Mouse (Mus musculus) large intestine, adult 2 months (tissue): ENCODE measurements around the gene Pde8a. TPM values are rescaled to one million over a fixed set of nuclear protein-coding genes. Genes with fewer than 3 reads are reported as not detected.

Experiments used
- DNase-seq: peaks from one replicate; pipeline ENCODE4 v3.0.0-alpha.2; 2012; ENCODE audit warnings: low read depth, low spot score
- whole genome bisulfite sequencing: fragments of 180-500 bp; shearing (Covaris S2); methylation state at CpG from one replicate; pipeline ENCODE4 v1.1.7; 2018; 5-methylcytosine and 5-hydroxymethylcytosine counted together
- polyA plus RNA-seq: library from polyadenylated mRNA; depleted of rRNA; stranded (reverse); fragments of >200 nt; gene quantifications from 2 replicates; pipeline ENCODE4 v1.2.3, GENCODE M21; 2012; rRNA removed

Gene Pde8a
- polyA plus RNA-seq, 1 experiment, result 3.3 TPM

DNA sequence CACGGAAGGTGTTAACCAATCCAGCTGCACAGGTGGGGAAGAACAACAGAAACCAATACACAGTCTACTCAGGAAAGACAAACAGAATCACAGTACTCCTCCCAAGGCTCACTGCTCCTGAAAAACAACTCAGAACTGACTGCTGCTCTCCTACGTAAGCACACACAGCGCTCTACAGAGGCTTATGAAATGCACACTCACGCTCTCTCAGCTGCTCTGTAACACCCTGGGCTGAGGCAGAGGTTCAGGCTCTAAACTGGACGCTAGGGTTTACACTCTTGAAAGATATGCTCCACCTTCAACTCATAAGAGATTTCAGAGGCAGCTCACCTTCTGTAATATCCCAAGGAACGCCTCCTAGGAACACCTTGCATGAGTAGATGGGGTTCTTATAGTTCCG, 143.6 kb downstream of the Pde8a start:
- no peak for DNase-seq
- 50% methylated on average over 7 of the region's 7 CpGs for WGBS

- DNase-seq, result no peak
- WGBS, result 57% methylated on average over 3 of the region's 3 CpGs
Measured at GRCm38 (mm10) chr7:81367946-81368345, 154.6 kb downstream of the Pde8a start.

DNA sequence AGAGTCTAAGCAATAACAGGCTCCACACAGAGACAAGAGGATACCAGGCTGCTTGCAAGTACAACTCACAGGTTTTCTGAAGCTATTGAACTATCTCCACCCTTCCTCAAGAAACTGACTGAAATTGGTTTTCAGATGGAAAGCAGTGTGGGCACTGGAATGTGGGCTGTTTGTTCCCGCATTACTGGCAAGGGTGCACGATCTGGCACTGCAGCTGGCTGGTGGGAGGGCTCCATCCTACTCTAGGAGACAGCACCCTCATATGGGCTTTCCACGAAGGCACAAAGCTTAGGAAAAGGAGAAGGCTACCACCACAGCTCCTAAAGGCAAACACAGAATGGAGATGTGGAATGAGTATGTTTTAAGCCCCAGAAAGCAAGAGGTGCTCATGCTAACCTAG, 156.3 kb downstream of the Pde8a start:
- 50% methylated on average over 3 of the region's 3 CpGs for WGBS
- no peak for DNase-seq

DNA sequence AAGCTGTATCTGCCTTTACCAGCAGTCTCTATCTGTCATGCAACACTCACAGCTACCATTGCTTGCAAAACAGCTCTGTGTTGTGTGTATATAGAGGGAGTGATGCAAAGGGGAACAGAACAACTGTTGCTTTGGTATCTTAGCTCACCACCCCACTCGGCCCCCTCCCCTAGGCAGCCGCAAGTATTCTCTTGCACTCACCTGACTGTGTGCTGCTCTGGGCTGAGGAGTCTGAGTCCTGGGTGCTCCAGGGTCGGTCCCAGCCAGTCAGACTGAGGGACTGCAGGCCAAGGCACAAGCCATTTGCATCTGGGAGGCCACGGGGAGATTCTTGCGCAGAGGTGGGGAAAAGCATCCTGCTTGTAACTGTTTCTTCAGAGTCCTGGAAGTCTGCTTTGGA, 158.4 kb downstream of the Pde8a start:
- DNase-seq, result no peak
- WGBS, result 30% methylated on average over 5 of the region's 5 CpGs

DNA sequence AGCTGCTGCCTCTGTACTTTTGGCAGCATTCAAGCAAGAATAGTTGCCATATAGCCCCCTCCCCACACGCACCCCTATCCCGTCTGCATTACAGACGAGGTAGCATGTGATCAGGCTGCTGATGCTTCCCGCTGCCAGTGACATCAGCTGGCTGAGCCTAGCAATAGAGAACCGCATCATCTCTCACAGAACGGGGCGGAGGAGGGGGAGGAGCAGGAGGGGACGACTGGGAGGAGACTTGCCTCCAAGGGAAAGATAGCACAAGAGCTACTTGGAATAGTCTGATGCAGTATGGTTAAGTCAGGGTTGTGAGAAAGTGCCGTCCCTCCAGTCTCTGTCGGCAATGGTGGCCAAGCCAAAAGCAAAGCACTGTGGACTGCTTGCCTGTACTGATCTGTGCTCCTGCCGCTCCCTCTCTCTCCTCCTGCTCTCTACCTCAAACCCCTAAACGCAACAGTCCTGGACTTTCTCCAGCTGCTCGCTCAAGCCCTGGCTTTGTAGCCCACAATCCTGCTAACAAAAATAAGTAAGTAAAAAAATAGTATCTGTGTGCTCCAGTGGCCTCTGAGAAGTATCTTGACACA, 159.0 kb downstream of the Pde8a start:
- DNase-seq, result no peak
- WGBS, result 9% methylated on average over 13 of the region's 13 CpGs

GRCm38 (mm10) chr7:81379363-81379762, 166.0 kb downstream of the Pde8a start:
- DNase-seq, result no peak
- WGBS, result 70% methylated on average over 1 of the region's 1 CpGs

Other genes starting within 250 kb of the Pde8a start
- gene Zfp592, start 219.9 kb upstream of the Pde8a start, polyA plus RNA-seq, result 20.2 and 25.1 TPM in 2 replicates
- 0.01 and 0.03 TPM in 2 replicates for gene Alpk3, start 156.0 kb upstream of the Pde8a start, polyA plus RNA-seq
- gene Slc28a1, start 98.8 kb upstream of the Pde8a start, polyA plus RNA-seq, result 1.4 and 35.2 TPM in 2 replicates
- 1,160 and 1,440 TPM in 2 replicates for gene Rps17, start 131.7 kb downstream of the Pde8a start, polyA plus RNA-seq
- 1.5 and 1.8 TPM in 2 replicates for gene Cpeb1, start 241.9 kb downstream of the Pde8a start, polyA plus RNA-seq